Mouse (Mus musculus): ENCODE data around the gene Gm20425. TPM values are rescaled to one million over a fixed set of nuclear protein-coding genes. Genes with fewer than 3 reads are reported as not detected.

Gm20425 gene
- polyA plus RNA-seq, 1 experiment, result 0.72 TPM

- no peak overlapping the region for H3K27ac ChIP-seq (ENCODE audit: insufficient read depth, low read depth, low read length)
- no peaks in the 10 kb centered on the region for H3K27me3 ChIP-seq (ENCODE audit: control insufficient read depth, insufficient read depth, low read length)
- TF ChIP-seq CTCF (IDR thresholded peaks at IDR 0.05; ENCODE audit: extremely low read depth, insufficient read length, insufficient replicate concordance, low read depth, low read length) (no peak), POLR2A (IDR thresholded peaks at IDR 0.05; ENCODE audit: low read depth, low read length) (no peak)
- no peaks in the 10 kb centered on the region for H3K36me3 ChIP-seq (ENCODE audit: control insufficient read depth, insufficient read depth, low read length)
- no peaks in the 10 kb centered on the region for H3K4me1 ChIP-seq (ENCODE audit: control insufficient read depth, insufficient read depth, insufficient read length, low read length)
- H3K4me3 ChIP-seq (ENCODE audit: low read depth, low read length), result no peak overlapping the region
- WGBS, result 61% methylated on average over 4 of the region's 4 CpGs
Measured at GRCm38 (mm10) chr9:103143881-103144280, 86.2 kb downstream of the Gm20425 start.

GRCm38 (mm10) chr9:103141266-103141665 is 88.8 kb downstream of the Gm20425 start:
- no peaks in the 10 kb centered on the region for H3K36me3 ChIP-seq (ENCODE audit: control insufficient read depth, insufficient read depth, low read length)
- H3K27ac ChIP-seq (ENCODE audit: insufficient read depth, low read depth, low read length), result no peak overlapping the region
- TF ChIP-seq POLR2A (IDR thresholded peaks at IDR 0.05; ENCODE audit: low read depth, low read length), result no peak
- no peak for TF ChIP-seq CTCF (IDR thresholded peaks at IDR 0.05; ENCODE audit: extremely low read depth, insufficient read length, insufficient replicate concordance, low read depth, low read length)
- no peaks in the 10 kb centered on the region for H3K27me3 ChIP-seq (ENCODE audit: control insufficient read depth, insufficient read depth, low read length)
- H3K4me3 ChIP-seq (ENCODE audit: low read depth, low read length), result no peak overlapping the region
- no peaks in the 10 kb centered on the region for H3K4me1 ChIP-seq (ENCODE audit: control insufficient read depth, insufficient read depth, insufficient read length, low read length)
- WGBS, result 90% methylated on average over 7 of the region's 7 CpGs

- H3K27ac ChIP-seq (ENCODE audit: insufficient read depth, low read depth, low read length), result no peak overlapping the region
- WGBS, result 83% methylated on average over 6 of the region's 6 CpGs
- H3K4me3 ChIP-seq (ENCODE audit: low read depth, low read length), result no peak overlapping the region
- no peaks in the 10 kb centered on the region for H3K36me3 ChIP-seq (ENCODE audit: control insufficient read depth, insufficient read depth, low read length)
- no peaks in the 10 kb centered on the region for H3K27me3 ChIP-seq (ENCODE audit: control insufficient read depth, insufficient read depth, low read length)
- TF ChIP-seq CTCF (IDR thresholded peaks at IDR 0.05; ENCODE audit: extremely low read depth, insufficient read length, insufficient replicate concordance, low read depth, low read length), result no peak
- no peak for TF ChIP-seq POLR2A (IDR thresholded peaks at IDR 0.05; ENCODE audit: low read depth, low read length)
- no peaks in the 10 kb centered on the region for H3K4me1 ChIP-seq (ENCODE audit: control insufficient read depth, insufficient read depth, insufficient read length, low read length)
Measured at GRCm38 (mm10) chr9:103140384-103140783, 89.7 kb downstream of the Gm20425 start.

Other genes with a start within 250 kb of the Gm20425 start
- gene Slco2a1, start 241.6 kb downstream of the Gm20425 start, polyA plus RNA-seq (2012; rRNA removed), result 38.0 and 84.7 TPM in 2 replicates
- 3.3 and 11.6 TPM in 2 replicates for gene Rab6b, start 118.5 kb downstream of the Gm20425 start, polyA plus RNA-seq (2012; rRNA removed)
- gene Srprb, start 28.2 kb downstream of the Gm20425 start, polyA plus RNA-seq (2012; rRNA removed), result 23.0 and 36.4 TPM in 2 replicates
- gene Trf, start 137 bp upstream of the Gm20425 start, polyA plus RNA-seq (2012; rRNA removed), result 17.3 and 19.6 TPM in 2 replicates
- 0.05 TPM in 1 of 2 replicates, not detected in the other for gene 1300017J02Rik, start 74.8 kb upstream of the Gm20425 start, polyA plus RNA-seq (2012; rRNA removed)
- gene Topbp1, start 74.9 kb upstream of the Gm20425 start, polyA plus RNA-seq (2012; rRNA removed), result 3.7 and 7.4 TPM in 2 replicates
- 24.4 and 60.1 TPM in 2 replicates for gene Cdv3, start 135.5 kb upstream of the Gm20425 start, polyA plus RNA-seq (2012; rRNA removed)